Mouse (Mus musculus) MEL (cell line): ENCODE data around the gene Tmem212. TPM values are rescaled to one million over a fixed set of nuclear protein-coding genes. Genes with fewer than 3 reads are reported as not detected.
A peak's percentile ranks its signal among the peaks of the same experiment; 100 is the strongest.

Experiments
- DNase-seq: peaks from one replicate; pipeline ENCODE4 v3.0.0; 2011; ENCODE audit warnings: low read depth, low spot score
- H3K27ac ChIP-seq: 2 replicates; pipeline ENCODE4 v1.5.1; 2012; ENCODE audit warnings: low read depth, mild to moderate bottlenecking, control low read depth, low read length, moderate library complexity; ENCODE audit not compliant: control insufficient read depth
- H3K27me3 ChIP-seq, 2 experiments: fragments of 150-350 bp in 1 of 2; sonication (generic) in 1 of 2; 2 replicates each; pipeline ENCODE4 v1.6.1; 2012; ENCODE audit warnings: low read length in 2 of 2, mild to moderate bottlenecking in 2 of 2, improper control_type of control experiment in 1 of 2, moderate library complexity in 1 of 2; ENCODE audit not compliant: insufficient read depth in 2 of 2, control insufficient read depth in 1 of 2
- H3K36me3 ChIP-seq, 2 experiments: 2 replicates each; pipeline ENCODE4 v1.6.1; 2012 to 2014; ENCODE audit warnings: low read length in 2 of 2, improper control_type of control experiment in 1 of 2, inconsistent platforms in 1 of 2, mild to moderate bottlenecking in 1 of 2; ENCODE audit not compliant: insufficient read depth in 2 of 2, control insufficient read depth in 1 of 2
- H3K4me1 ChIP-seq, 2 experiments: fragments of 150-350 bp in 1 of 2; sonication (generic) in 1 of 2; 2 replicates each; pipeline ENCODE4 v1.6.1; 2012; ENCODE audit warnings: low read length in 2 of 2, improper control_type of control experiment in 1 of 2, mild to moderate bottlenecking in 1 of 2; ENCODE audit not compliant: insufficient read depth in 2 of 2, control insufficient read depth in 1 of 2
- H3K4me3 ChIP-seq, 2 experiments: fragments of 150-350 bp in 1 of 2; sonication (generic) in 1 of 2; 2 replicates each; pipeline ENCODE4 v1.5.1; 2012; ENCODE audit warnings: low read depth in 2 of 2, low read length in 2 of 2, mild to moderate bottlenecking in 2 of 2, moderate library complexity in 2 of 2, control low read depth in 1 of 2, improper control_type of control experiment in 1 of 2; ENCODE audit not compliant: control insufficient read depth in 1 of 2, insufficient read depth in 1 of 2
- H3K79me2 ChIP-seq: 2 replicates; pipeline ENCODE4 v1.6.1; 2012; ENCODE audit warnings: mild to moderate bottlenecking, low read length, moderate library complexity; ENCODE audit not compliant: control insufficient read depth, poor library complexity, insufficient read depth
- H3K9ac ChIP-seq: 2 replicates; pipeline ENCODE4 v1.6.1; 2012; ENCODE audit warnings: low read depth, mild to moderate bottlenecking, control low read depth, low read length, moderate library complexity; ENCODE audit not compliant: control insufficient read depth, poor library complexity, severe bottlenecking
- H3K9me3 ChIP-seq: fragments of 150-350 bp; sonication (generic); replicated peaks from 2 replicates; pipeline ENCODE4 v1.6.1; 2012; ENCODE audit warnings: mild to moderate bottlenecking, low read length, improper control_type of control experiment, moderate library complexity; ENCODE audit not compliant: insufficient read depth
- BHLHE40 ChIP-seq: IDR thresholded peaks from 2 replicates; pipeline ENCODE4 v1.6.1; 2012; ENCODE audit warnings: low read depth, mild to moderate bottlenecking, inconsistent platforms, low read length, improper control_type of control experiment, borderline replicate concordance
- CTCF ChIP-seq, 3 experiments: IDR thresholded peaks in 2 of 3; conservative IDR thresholded peaks in 1 of 3; 2 replicates each; pipeline ENCODE4 v1.5.1; 2011 to 2012; ENCODE audit warnings: low read length in 3 of 3, low read depth in 2 of 3, mild to moderate bottlenecking in 2 of 3, improper control_type of control experiment in 1 of 3, inconsistent platforms in 1 of 3, mixed read lengths in 1 of 3, moderate library complexity in 1 of 3; ENCODE audit not compliant: control insufficient read depth in 1 of 3, insufficient read depth in 1 of 3, poor library complexity in 1 of 3, severe bottlenecking in 1 of 3
- E2F4 ChIP-seq: IDR thresholded peaks from 2 replicates; pipeline ENCODE4 v1.6.1; 2011; ENCODE audit warnings: low read depth, low read length, improper control_type of control experiment, borderline replicate concordance
- ELF1 ChIP-seq: IDR thresholded peaks from 2 replicates; pipeline ENCODE4 v1.6.1; 2014; ENCODE audit warnings: low read depth, mild to moderate bottlenecking, inconsistent platforms, low read length, improper control_type of control experiment, moderate library complexity
- ETS1 ChIP-seq: IDR thresholded peaks from 2 replicates; pipeline ENCODE4 v1.6.1; 2012; ENCODE audit warnings: low read depth, mild to moderate bottlenecking, inconsistent platforms, low read length, improper control_type of control experiment, moderate library complexity
- GABPA ChIP-seq: IDR thresholded peaks from 2 replicates; pipeline ENCODE4 v1.6.1; 2012; ENCODE audit warnings: low read depth, mild to moderate bottlenecking, inconsistent platforms, low read length, improper control_type of control experiment, moderate library complexity
- GATA1 ChIP-seq: IDR thresholded peaks from 2 replicates; pipeline ENCODE4 v1.6.1; 2011; ENCODE audit warnings: low read depth, low read length, improper control_type of control experiment
- JUND ChIP-seq: IDR thresholded peaks from 2 replicates; pipeline ENCODE4 v1.6.1; 2011; ENCODE audit warnings: low read depth, mild to moderate bottlenecking, improper control_type of control experiment, low read length
- MAFK ChIP-seq: IDR thresholded peaks from 2 replicates; pipeline ENCODE4 v1.6.1; 2011; ENCODE audit warnings: low read depth, mild to moderate bottlenecking, low read length, improper control_type of control experiment, borderline replicate concordance
- POLR2A ChIP-seq, 2 experiments: IDR thresholded peaks; 2 replicates each; pipeline ENCODE4 v1.6.1; 2011 to 2012; ENCODE audit warnings: low read length in 2 of 2, mild to moderate bottlenecking in 2 of 2, control low read depth in 1 of 2, improper control_type of control experiment in 1 of 2, low read depth in 1 of 2, moderate library complexity in 1 of 2; ENCODE audit not compliant: control insufficient read depth in 1 of 2, insufficient read depth in 1 of 2, poor library complexity in 1 of 2
- POLR2AphosphoS5 ChIP-seq: IDR thresholded peaks from 2 replicates; pipeline ENCODE4 v1.6.1; 2012; ENCODE audit warnings: low read depth, borderline replicate concordance, mild to moderate bottlenecking, inconsistent platforms, low read length, moderate library complexity, mixed read lengths
- RAD21 ChIP-seq: IDR thresholded peaks from 2 replicates; pipeline ENCODE4 v1.6.1; 2011; ENCODE audit warnings: mild to moderate bottlenecking, low read depth, low read length, improper control_type of control experiment
- RCOR1 ChIP-seq: IDR thresholded peaks from 2 replicates; pipeline ENCODE4 v1.6.1; 2012; ENCODE audit warnings: low read depth, mild to moderate bottlenecking, inconsistent platforms, low read length, improper control_type of control experiment
- SMC3 ChIP-seq: IDR thresholded peaks from 2 replicates; pipeline ENCODE4 v1.6.1; 2011; ENCODE audit warnings: low read depth, low read length, improper control_type of control experiment
- TAL1 ChIP-seq: IDR thresholded peaks from 2 replicates; pipeline ENCODE4 v1.6.1; 2012; ENCODE audit warnings: mild to moderate bottlenecking, inconsistent platforms, low read length, moderate library complexity, mixed read lengths
- TCF12 ChIP-seq: IDR thresholded peaks from 2 replicates; pipeline ENCODE4 v1.6.1; 2014; ENCODE audit warnings: low read depth, mild to moderate bottlenecking, inconsistent platforms, low read length, improper control_type of control experiment, moderate library complexity
- ZC3H11A ChIP-seq: IDR thresholded peaks from 2 replicates; pipeline ENCODE4 v1.6.1; 2012; ENCODE audit warnings: low read depth, mild to moderate bottlenecking, inconsistent platforms, low read length, improper control_type of control experiment
- polyA plus RNA-seq, 2 experiments: library from polyadenylated mRNA; stranded (reverse) in 1 of 2; unstranded in 1 of 2; fragments of >175 nt in 1 of 2; fragments of >200 nt in 1 of 2; gene quantifications; 2 replicates each; pipeline versions ENCODE4 v1.2.1 to v1.2.4; 2012; ENCODE audit warnings: low replicate concordance in 2 of 2, low read depth in 1 of 2; ENCODE audit not compliant: insufficient read length in 2 of 2, insufficient read depth in 1 of 2, missing spikeins in 1 of 2
- total RNA-seq: library from RNA; depleted of rRNA; stranded (reverse); fragments of 300-350 nt; gene quantifications from 2 replicates; pipeline ENCODE4 v1.2.3, GENCODE M21; 2012

Gene Tmem212
- total and polyA plus RNA-seq, 3 experiments: not detected

DNA sequence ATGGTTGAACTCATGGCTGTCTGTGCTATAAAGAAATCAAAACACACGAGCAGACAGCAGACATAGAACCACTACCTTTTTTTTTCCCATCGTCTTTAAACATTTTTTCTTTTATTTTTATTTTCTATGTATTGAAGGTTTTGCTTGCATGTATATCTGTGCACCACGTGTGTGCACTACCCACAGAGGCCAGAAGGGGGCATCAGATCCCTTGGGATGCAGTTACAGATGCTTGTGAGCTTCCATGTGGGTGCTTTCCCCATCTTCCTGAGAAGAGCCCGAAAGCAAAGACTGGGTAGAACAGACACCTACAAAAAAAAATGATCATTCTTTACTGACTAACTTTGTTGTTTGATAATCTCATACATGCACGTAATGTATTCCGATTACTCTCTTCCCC, 5.7 kb upstream of the Tmem212 start:
- no peaks in the 10 kb centered on the region for H3K27me3 ChIP-seq
- no peaks in the 10 kb centered on the region for H3K9me3 ChIP-seq
- peak; percentile 17; the same call in 1 of the 2 replicates for TF ChIP-seq SMC3
- TF ChIP-seq GABPA: no peak
- no peak for TF ChIP-seq MAFK
- no peak for TF ChIP-seq POLR2AphosphoS5
- TF ChIP-seq ELF1: no peak
- TF ChIP-seq TAL1: no peak
- peak; percentile 16 for TF ChIP-seq RAD21
- peak; percentile 22 to 36 (median 32); a peak in 4 of 6 replicates for TF ChIP-seq CTCF (IDR thresholded peaks at IDR 0.05 in 2 of 3, conservative IDR thresholded peaks at IDR 0.05 in 1 of 3; ENCODE audit: control insufficient read depth in 1 of 3, insufficient read depth in 1 of 3, low read depth in 2 of 3, low read length in 3 of 3, poor library complexity in 1 of 3, severe bottlenecking in 1 of 3)
- H3K9ac ChIP-seq: no peak overlapping the region
- H3K27ac ChIP-seq: no peak overlapping the region
- no peaks in the 10 kb centered on the region for H3K79me2 ChIP-seq
- H3K36me3 ChIP-seq: no peaks in the 10 kb centered on the region
- peak; percentile 3 for DNase-seq
- no peaks in the 10 kb centered on the region for H3K4me1 ChIP-seq
- H3K4me3 ChIP-seq: no peak overlapping the region

DNA sequence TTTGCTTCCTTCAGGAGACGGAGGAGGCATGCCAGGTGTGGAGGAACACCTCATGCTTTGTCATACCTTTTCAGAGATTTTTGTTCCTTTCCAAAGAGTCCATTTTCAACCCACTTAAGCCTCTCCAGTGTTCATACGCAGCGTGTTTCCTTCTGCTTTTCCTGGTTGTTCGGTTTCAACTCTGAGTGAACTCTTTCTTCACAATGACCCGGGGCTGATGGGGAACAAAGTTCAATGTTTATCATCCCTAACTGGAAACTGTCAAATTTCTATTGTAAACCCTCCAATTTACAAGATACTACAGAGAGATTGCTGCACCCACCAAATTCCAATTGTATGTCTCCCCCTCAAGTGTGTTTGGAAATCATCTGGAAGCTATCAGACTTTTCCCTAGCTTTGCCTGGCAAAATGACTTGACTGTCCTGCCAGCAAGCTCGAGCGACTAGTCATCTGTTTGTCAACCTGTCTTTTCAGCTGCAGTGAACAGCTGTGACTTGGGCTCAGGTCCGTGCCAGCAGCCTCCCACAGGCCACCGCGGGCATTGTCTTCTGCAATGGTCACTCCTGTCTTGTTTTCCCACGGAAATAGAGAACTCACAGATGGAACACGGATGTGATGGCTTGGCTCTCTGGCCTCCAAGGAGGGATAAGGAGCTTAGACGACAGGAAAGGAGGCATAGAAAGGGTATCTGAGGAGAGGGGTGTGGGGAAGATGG, 3.0 kb upstream of the Tmem212 start:
- no peaks in the 10 kb centered on the region for H3K27me3 ChIP-seq
- no peaks in the 10 kb centered on the region for H3K79me2 ChIP-seq
- H3K4me1 ChIP-seq: no peaks in the 10 kb centered on the region
- H3K9me3 ChIP-seq: no peaks in the 10 kb centered on the region
- TF ChIP-seq GABPA (no peak), POLR2A (IDR thresholded peaks at IDR 0.05; ENCODE audit: control insufficient read depth in 1 of 2, insufficient read depth in 1 of 2, low read depth in 1 of 2, low read length in 2 of 2, poor library complexity in 1 of 2) (no peak), CTCF (IDR thresholded peaks at IDR 0.05 in 2 of 3, conservative IDR thresholded peaks at IDR 0.05 in 1 of 3; ENCODE audit: control insufficient read depth in 1 of 3, insufficient read depth in 1 of 3, low read depth in 2 of 3, low read length in 3 of 3, poor library complexity in 1 of 3, severe bottlenecking in 1 of 3) (no peak), ELF1 (no peak), RAD21 (no peak), RCOR1 (no peak), ETS1 (no peak)
- no peak overlapping the region for H3K9ac ChIP-seq
- no peak overlapping the region for H3K4me3 ChIP-seq
- H3K27ac ChIP-seq: no peak overlapping the region
- no peak for DNase-seq
- no peaks in the 10 kb centered on the region for H3K36me3 ChIP-seq

DNA sequence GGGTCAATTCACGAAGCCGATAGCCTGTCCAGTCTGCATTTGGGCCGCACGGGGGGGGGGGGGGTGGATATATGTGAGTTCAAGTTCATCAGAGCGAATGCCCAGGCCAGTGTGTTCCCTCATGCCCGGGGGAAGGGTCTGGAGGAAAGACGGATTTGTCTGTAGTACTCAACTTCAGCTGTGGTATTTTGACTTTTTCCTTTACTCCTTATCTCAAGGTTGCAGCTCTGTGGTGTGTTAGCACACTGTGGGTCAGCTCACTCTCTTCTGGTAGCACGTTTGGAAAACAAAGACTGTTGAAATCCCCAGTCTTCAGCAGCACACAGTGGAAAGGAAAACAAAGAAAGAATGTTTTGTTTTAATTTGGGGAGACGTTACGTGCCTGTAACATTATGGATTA, 2.0 kb upstream of the Tmem212 start:
- TF ChIP-seq TCF12 (no peak), GATA1 (no peak), ZC3H11A (no peak), ELF1 (no peak), JUND (no peak), BHLHE40 (no peak), RAD21 (no peak), E2F4 (no peak)
- H3K9me3 ChIP-seq: no peaks in the 10 kb centered on the region
- no peaks in the 10 kb centered on the region for H3K79me2 ChIP-seq
- no peaks in the 10 kb centered on the region for H3K27me3 ChIP-seq
- no peak overlapping the region for H3K4me3 ChIP-seq
- no peak for DNase-seq
- H3K4me1 ChIP-seq: no peaks in the 10 kb centered on the region
- no peak overlapping the region for H3K9ac ChIP-seq
- H3K27ac ChIP-seq: no peak overlapping the region
- no peaks in the 10 kb centered on the region for H3K36me3 ChIP-seq
